Comparison of ENCODE assay signal across 15 mouse cellular contexts in genomic region chr14:45984135-45984892, GRCm38 (mm10).
DNase-seq lines count a peak whose midpoint lies in the region; ATAC-seq and TF ChIP-seq lines count a peak whose summit lies in the region.
"Had no signal": no experiment of that assay in that cellular context is flagged by ENCODE, and none has a peak within 500 bp of the region (broad histone marks: within the 10 kb centered on the region; RNA-seq: fewer than 3 reads in every experiment).

No protein-coding gene starts in this region.

- no peak overlapping the region for H3K9ac ChIP-seq in kidney, postnatal 0 days (ENCODE audit: low read depth, low read length)
- H3K9ac ChIP-seq in embryonic facial prominence, embryonic 12.5 days = no peak overlapping the region
- H3K9ac ChIP-seq in intestine, postnatal 0 days (ENCODE audit: low read depth, low read length) = no peak overlapping the region
- H3K9ac ChIP-seq: hindbrain, embryonic 12.5 days had no signal

- H3K4me1 ChIP-seq in kidney, postnatal 0 days (replicated peaks; ENCODE audit: insufficient read depth, low read length) = no peaks in the 10 kb centered on the region
- H3K4me1 ChIP-seq in kidney, adult 2 months (ENCODE audit: control insufficient read depth, insufficient read depth, low read length) = no peaks in the 10 kb centered on the region
- peaks cover 16% of the 10 kb centered on the region; the same call in 1 of the 2 replicates for H3K4me1 ChIP-seq in embryonic facial prominence, embryonic 12.5 days
- H3K4me1 ChIP-seq in intestine, postnatal 0 days (replicated peaks; ENCODE audit: control insufficient read depth, insufficient read depth, low read length) = no peaks in the 10 kb centered on the region
- H3K4me1 ChIP-seq: hindbrain, embryonic 12.5 days; megakaryocyte, embryonic 14.5 days had no signal

- no peak overlapping the region for H3K27ac ChIP-seq in kidney, postnatal 0 days
- H3K27ac ChIP-seq in kidney, adult 2 months (ENCODE audit: insufficient read depth, low read depth, low read length) = no peak overlapping the region
- H3K27ac ChIP-seq in embryonic facial prominence, embryonic 12.5 days = peak overlapping the region; percentile 41
- no peak overlapping the region for H3K27ac ChIP-seq in intestine, postnatal 0 days (ENCODE audit: low read depth, low read length)
- H3K27ac ChIP-seq: heart, adult 2 months; hindbrain, embryonic 12.5 days had no signal

- no peaks in the 10 kb centered on the region for H3K27me3 ChIP-seq in kidney, postnatal 0 days (ENCODE audit: insufficient read depth, low read length)
- no peaks in the 10 kb centered on the region for H3K27me3 ChIP-seq in kidney, adult 2 months (replicated peaks; ENCODE audit: control insufficient read depth, insufficient read depth, low read length)
- no peaks in the 10 kb centered on the region for H3K27me3 ChIP-seq in embryonic facial prominence, embryonic 12.5 days
- no peaks in the 10 kb centered on the region for H3K27me3 ChIP-seq in intestine, postnatal 0 days (replicated peaks; ENCODE audit: control insufficient read depth, insufficient read depth, low read length)
- H3K27me3 ChIP-seq: hindbrain, embryonic 12.5 days; megakaryocyte, embryonic 14.5 days had no signal

- peak; percentile 23 for DNase-seq in kidney, postnatal 0 days (ENCODE audit: low spot score)
- no peak for DNase-seq in kidney, adult 2 months
- peak; percentile 58 for DNase-seq in lung, postnatal 25 days (ENCODE audit: low spot score)
- DNase-seq in adrenal gland, postnatal 10 days = no peak
- no peak for DNase-seq in ovary, postnatal 10 days (ENCODE audit: low spot score)
- DNase-seq: adrenal gland, postnatal 25 days; cerebellum, adult 11-12 months; heart, adult 2 months; kidney, postnatal 25 days had no signal

- TF ChIP-seq CTCF in kidney, postnatal 0 days (IDR thresholded peaks at IDR 0.05; ENCODE audit: low read depth) = no peak
- no peak for TF ChIP-seq CTCF in kidney, adult 2 months (conservative IDR thresholded peaks at IDR 0.05; ENCODE audit: insufficient read depth, insufficient read length, low read depth, low read length)
- no peak for TF ChIP-seq CTCF in intestine, postnatal 0 days (IDR thresholded peaks at IDR 0.05; ENCODE audit: low read depth)

- no peaks in the 10 kb centered on the region for H3K9me3 ChIP-seq in kidney, postnatal 0 days (replicated peaks; ENCODE audit: low read length)
- no peaks in the 10 kb centered on the region for H3K9me3 ChIP-seq in embryonic facial prominence, embryonic 12.5 days
- H3K9me3 ChIP-seq in intestine, postnatal 0 days (ENCODE audit: control insufficient read depth) = no peaks in the 10 kb centered on the region
- H3K9me3 ChIP-seq: hindbrain, embryonic 12.5 days had no signal

- H3K4me2 ChIP-seq in kidney, postnatal 0 days (ENCODE audit: low read length) = peak overlapping the region; percentile 39
- H3K4me2 ChIP-seq in embryonic facial prominence, embryonic 12.5 days (replicated peaks) = peak overlapping the region; percentile 37
- peak overlapping the region; percentile 24; the same call in 1 of the 2 replicates for H3K4me2 ChIP-seq in intestine, postnatal 0 days (replicated peaks; ENCODE audit: low read depth)
- H3K4me2 ChIP-seq: hindbrain, embryonic 12.5 days had no signal

- no peak overlapping the region for H3K4me3 ChIP-seq in kidney, postnatal 0 days (replicated peaks; ENCODE audit: low read depth, low read length)
- H3K4me3 ChIP-seq in kidney, adult 2 months (ENCODE audit: insufficient read depth, low read depth, low read length) = no peak overlapping the region
- H3K4me3 ChIP-seq in embryonic facial prominence, embryonic 12.5 days = no peak overlapping the region
- no peak overlapping the region for H3K4me3 ChIP-seq in intestine, postnatal 0 days (ENCODE audit: low read depth, low read length)
- H3K4me3 ChIP-seq: erythroblast, embryonic 14.5 days; heart, adult 2 months; hindbrain, embryonic 12.5 days; megakaryocyte, embryonic 14.5 days had no signal

- WGBS in kidney, postnatal 0 days = 61% methylated on average over 20 of the region's 20 CpGs
- 80% methylated on average over 20 of the region's 20 CpGs for WGBS in kidney, adult 2 months
- 38% methylated on average over 20 of the region's 20 CpGs for WGBS in embryonic facial prominence, embryonic 12.5 days
- 66% methylated on average over 20 of the region's 20 CpGs for WGBS in intestine, postnatal 0 days

- ATAC-seq in kidney, postnatal 0 days (replicated peaks; ENCODE audit: low FRiP score, low read depth) = no peak
- ATAC-seq in embryonic facial prominence, embryonic 12.5 days (ENCODE audit: insufficient number of reproducible peaks, insufficient read depth, low FRiP score, low TSS enrichment) = 0 out of 2 replicates have a peak, but pooled peaks have one; percentile 10
- ATAC-seq in intestine, postnatal 0 days = no peak
- no peak for ATAC-seq in granulocyte monocyte progenitor cell, adult 5-6 weeks (replicated peaks; ENCODE audit: poor library complexity, severe bottlenecking)

- no peak for TF ChIP-seq POLR2A in kidney, adult 2 months (IDR thresholded peaks at IDR 0.05; ENCODE audit: low read depth, low read length)

- no peaks in the 10 kb centered on the region for H3K36me3 ChIP-seq in kidney, postnatal 0 days (ENCODE audit: insufficient read depth, low read length)
- H3K36me3 ChIP-seq in kidney, adult 2 months (ENCODE audit: control insufficient read depth, insufficient read depth, low read length) = no peaks in the 10 kb centered on the region
- H3K36me3 ChIP-seq in embryonic facial prominence, embryonic 12.5 days = no peaks in the 10 kb centered on the region
- H3K36me3 ChIP-seq in intestine, postnatal 0 days (ENCODE audit: control insufficient read depth, insufficient read depth) = no peaks in the 10 kb centered on the region
- H3K36me3 ChIP-seq: hindbrain, embryonic 12.5 days had no signal

Comparison
In these comparisons a context has a peak if more than half of its experiments do, and no peak if none do; other contexts are left out.
1. DNase-seq: peak in kidney, postnatal 0 days (single experiment) and lung, postnatal 25 days (single experiment); none in kidney, adult 2 months (single experiment), adrenal gland, postnatal 10 days (single experiment) and ovary, postnatal 10 days (single experiment).
2. Peak in every context shown above with its lines, with median percentiles within 50 percentile points of each other: H3K4me2 ChIP-seq.